Mouse (Mus musculus) heart, embryonic 13.5 days (tissue): Measurements from ENCODE around the gene Pdgfb. TPM values are rescaled to one million over a fixed set of nuclear protein-coding genes. Genes with fewer than 3 reads are reported as not detected.
A peak's percentile ranks its signal among the peaks of the same experiment; 100 is the strongest.

ENCODE experiments used
- ATAC-seq: fragments of 200-750 bp; cut with Nextera tagmentation; 2 replicates; pipeline ENCODE4 v1.8.0; 2017; ENCODE audit warnings: moderate TSS enrichment; ENCODE audit not compliant: insufficient number of reproducible peaks, low FRiP score, low TSS enrichment; ENCODE audit errors: extremely low read depth
- H3K27ac ChIP-seq: fragments of 300-500 bp; sonication (generic); replicated peaks from 2 replicates; pipeline ENCODE4 v1.5.1; 2015; ENCODE audit warnings: moderate library complexity, mild to moderate bottlenecking, inconsistent platforms
- H3K27me3 ChIP-seq: fragments of 300-500 bp; sonication (generic); replicated peaks from 2 replicates; pipeline ENCODE4 v1.6.1; 2015; ENCODE audit warnings: mild to moderate bottlenecking, inconsistent platforms
- H3K36me3 ChIP-seq: fragments of 300-500 bp; sonication (generic); 2 replicates; pipeline ENCODE4 v1.6.1; 2015; ENCODE audit warnings: mild to moderate bottlenecking, inconsistent platforms
- H3K4me1 ChIP-seq: fragments of 300-500 bp; sonication (generic); 2 replicates; pipeline ENCODE4 v1.6.1; 2015; ENCODE audit warnings: inconsistent platforms
- H3K4me2 ChIP-seq: fragments of 300-500 bp; sonication (generic); 2 replicates; pipeline ENCODE4 v1.6.1; 2015; ENCODE audit warnings: inconsistent platforms, mild to moderate bottlenecking, moderate library complexity
- H3K4me3 ChIP-seq: fragments of 300-500 bp; sonication (generic); 2 replicates; pipeline ENCODE4 v1.5.1; 2015; ENCODE audit warnings: moderate library complexity, mild to moderate bottlenecking, inconsistent platforms
- H3K9ac ChIP-seq: fragments of 300-500 bp; sonication (generic); 2 replicates; pipeline ENCODE4 v1.6.1; 2015; ENCODE audit warnings: inconsistent platforms, mild to moderate bottlenecking, moderate library complexity
- H3K9me3 ChIP-seq: fragments of 300-500 bp; sonication (generic); 2 replicates; pipeline ENCODE4 v1.6.1; 2016; ENCODE audit warnings: inconsistent platforms
- WGBS: fragments of 180-500 bp; shearing (Covaris S2); methylation state at CpG from one replicate; pipeline ENCODE4 v1.1.7; 2015; ENCODE audit warnings: mixed read lengths; 5-methylcytosine and 5-hydroxymethylcytosine counted together
- polyA plus RNA-seq: library from polyadenylated mRNA; unstranded; fragments of >200 nt; fragmentation: Nextera tagmentation; extraction: Ambion mirVana; gene quantifications from 2 replicates; pipeline ENCODE4 v1.2.1, GENCODE M21; 2015

Pdgfb gene
- 2.2 and 2.6 TPM in 2 replicates for polyA plus RNA-seq

DNA sequence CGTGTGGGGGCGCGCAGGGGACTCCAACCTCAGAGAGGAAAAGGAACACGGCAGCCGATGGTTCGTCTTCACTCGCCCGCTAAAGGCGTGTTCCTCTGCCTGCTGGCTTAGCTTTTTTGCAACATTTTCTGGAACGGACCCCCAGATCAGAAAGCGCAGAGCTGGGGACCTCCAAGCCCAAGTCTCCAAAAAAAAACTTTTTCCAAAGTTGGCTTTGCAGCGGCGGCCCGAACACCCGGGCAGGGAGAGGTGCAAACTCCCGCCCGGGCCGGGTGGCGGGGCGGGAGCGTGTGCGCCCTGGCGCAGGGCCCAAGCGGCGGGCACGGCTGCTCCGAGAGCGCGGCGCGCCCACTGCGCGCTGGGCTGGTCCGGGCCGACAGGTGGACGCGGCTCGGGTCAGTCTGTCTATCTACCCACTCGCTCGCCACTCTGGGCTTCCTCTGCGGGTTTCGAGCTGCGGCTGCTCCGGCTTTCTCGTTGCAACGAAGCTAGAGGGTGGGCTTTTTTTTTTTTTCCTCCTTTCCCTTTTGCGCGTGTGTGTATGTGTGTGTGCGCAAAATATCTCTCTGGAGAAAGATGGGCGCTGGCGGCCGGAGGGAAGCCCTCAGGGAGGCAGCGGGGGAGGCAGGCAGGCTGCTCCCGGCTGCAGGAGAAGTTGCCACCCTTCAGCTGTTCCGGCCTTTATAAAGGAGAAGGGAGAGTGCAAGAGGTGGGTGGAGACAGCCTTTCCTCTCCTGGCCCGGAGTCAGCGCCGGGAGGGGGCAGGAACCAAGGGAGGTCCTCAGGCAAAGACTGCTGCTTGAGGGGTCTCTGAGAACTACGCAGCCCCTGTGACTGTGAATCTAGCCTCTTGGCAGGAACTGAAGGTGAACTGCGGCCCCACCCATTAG lies at the start of gene Pdgfb:
Gene Pdgfb (minus strand): TSS at position 657 of the 890 bp plus-strand sequence.
- no peaks in the 10 kb centered on the region for H3K36me3 ChIP-seq
- WGBS = 1% methylated on average over 60 of the region's 60 CpGs
- no peak for ATAC-seq
- H3K27ac ChIP-seq = peak within 1 kb of the TSS; percentile 40
- H3K4me1 ChIP-seq = peaks cover 43% of the 10 kb centered on the region
- peak within 1 kb of the TSS; percentile 96 for H3K4me2 ChIP-seq
- no peaks in the 10 kb centered on the region for H3K9me3 ChIP-seq
- peak within 1 kb of the TSS; percentile 85 for H3K9ac ChIP-seq
- H3K4me3 ChIP-seq = peak within 1 kb of the TSS; percentile 67
- peaks cover 76% of the 10 kb centered on the region for H3K27me3 ChIP-seq

DNA sequence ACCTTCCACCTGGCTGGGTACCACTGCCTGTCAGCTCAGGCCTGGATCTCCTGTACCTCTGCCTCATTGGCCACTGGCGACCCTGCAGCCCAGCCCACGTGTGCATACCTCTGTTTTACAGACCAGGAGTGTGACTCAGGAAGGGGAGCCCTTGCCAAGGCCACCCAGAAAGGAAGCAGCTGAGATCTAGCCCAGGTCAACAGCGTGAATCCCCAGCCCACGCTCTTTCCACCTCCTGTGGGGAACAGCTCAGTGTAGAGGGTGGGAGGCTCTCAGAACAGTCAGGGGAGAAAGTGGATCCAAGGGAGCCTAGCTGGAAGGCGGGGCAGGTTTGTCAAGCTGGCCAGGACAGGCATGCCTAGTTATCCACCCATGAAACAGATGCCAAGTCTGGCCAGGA lies 48.0 kb upstream of the Pdgfb start:
- Histone ChIP-seq H3K4me3 (no peak overlapping the region), H3K9me3 (no peaks in the 10 kb centered on the region), H3K27ac (no peak overlapping the region), H3K9ac (no peak overlapping the region), H3K4me2 (no peak overlapping the region), H3K27me3 (no peaks in the 10 kb centered on the region), H3K4me1 (no peaks in the 10 kb centered on the region), H3K36me3 (no peaks in the 10 kb centered on the region)
- no peak for ATAC-seq
- WGBS = 47% methylated on average over 5 of the region's 5 CpGs

GRCm38 (mm10) chr15:80062339-80062738 lies 47.6 kb upstream of the Pdgfb start:
- Histone ChIP-seq H3K27ac (no peak overlapping the region), H3K9me3 (no peaks in the 10 kb centered on the region), H3K4me1 (no peaks in the 10 kb centered on the region), H3K36me3 (no peaks in the 10 kb centered on the region), H3K4me3 (no peak overlapping the region), H3K27me3 (no peaks in the 10 kb centered on the region), H3K9ac (no peak overlapping the region), H3K4me2 (no peak overlapping the region)
- 60% methylated on average over 8 of the region's 9 CpGs for WGBS
- ATAC-seq = no peak

- Histone ChIP-seq H3K27ac (no peak overlapping the region), H3K4me1 (no peaks in the 10 kb centered on the region), H3K9me3 (no peaks in the 10 kb centered on the region), H3K4me3 (no peak overlapping the region), H3K9ac (no peak overlapping the region), H3K4me2 (no peak overlapping the region), H3K27me3 (no peaks in the 10 kb centered on the region), H3K36me3 (no peaks in the 10 kb centered on the region)
- 77% methylated on average over 4 of the region's 4 CpGs for WGBS
- ATAC-seq = no peak
Measured at GRCm38 (mm10) chr15:80061071-80061550, 46.3 kb upstream of the Pdgfb start.

DNA sequence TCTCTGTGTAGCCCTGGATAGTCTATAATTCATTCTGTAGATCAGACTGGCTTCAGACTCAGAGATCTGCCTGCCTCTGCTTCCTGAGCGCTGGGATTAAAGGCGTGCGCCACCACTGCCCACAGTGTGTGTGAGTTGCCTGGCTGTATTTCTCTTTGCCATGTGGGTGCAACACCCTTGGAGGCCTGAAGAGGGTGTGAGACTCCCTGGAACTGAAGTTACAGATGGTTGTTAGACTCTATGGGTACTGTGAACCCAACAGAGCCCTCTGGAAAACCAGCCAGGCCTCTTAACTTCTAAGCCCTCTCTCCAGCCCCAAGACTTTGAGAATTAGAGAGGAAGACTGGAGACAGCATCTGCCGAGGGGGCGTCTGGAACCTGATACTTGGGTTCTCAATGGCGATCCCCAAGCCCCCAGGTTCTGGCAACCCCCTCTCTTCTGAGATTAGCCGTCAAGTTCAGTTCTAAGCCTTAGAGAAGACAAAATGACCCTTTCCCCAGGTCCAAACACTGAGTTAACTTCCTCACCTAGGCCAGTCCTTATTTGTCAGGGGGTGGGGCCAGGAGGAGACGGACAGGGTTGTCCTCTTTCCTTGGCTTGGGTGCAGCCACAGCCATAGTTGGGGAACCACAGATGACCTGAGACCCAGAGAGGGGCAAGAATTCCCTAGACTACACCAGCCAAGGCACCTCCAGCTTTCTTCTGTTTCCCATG lies 45.7 kb upstream of the Pdgfb start:
- H3K9me3 ChIP-seq = no peaks in the 10 kb centered on the region
- H3K9ac ChIP-seq = no peak overlapping the region
- no peak overlapping the region for H3K27ac ChIP-seq
- no peaks in the 10 kb centered on the region for H3K4me1 ChIP-seq
- no peak overlapping the region for H3K4me3 ChIP-seq
- no peaks in the 10 kb centered on the region for H3K36me3 ChIP-seq
- H3K4me2 ChIP-seq = no peak overlapping the region
- no peak for ATAC-seq
- H3K27me3 ChIP-seq = no peaks in the 10 kb centered on the region
- 86% methylated on average over 8 of the region's 8 CpGs for WGBS

DNA sequence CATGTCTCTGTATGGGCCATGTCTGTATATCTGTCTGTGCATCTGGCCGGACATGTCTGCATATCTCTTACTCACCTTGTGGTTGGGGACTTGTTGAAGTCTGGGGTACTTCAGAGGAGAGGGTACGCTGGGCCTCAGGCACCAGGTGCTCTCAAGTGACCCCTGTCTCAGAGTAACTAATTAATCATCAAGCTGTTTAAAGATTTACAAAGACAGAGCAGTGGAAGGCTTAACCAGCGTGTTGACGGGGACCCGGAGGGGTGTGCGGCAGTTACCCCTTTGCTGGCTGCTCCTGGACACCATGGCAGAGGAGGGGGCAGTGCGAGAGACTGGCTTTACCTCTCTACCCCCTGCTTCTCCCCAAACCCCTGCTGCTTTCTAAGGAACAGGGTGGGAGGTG lies 44.8 kb upstream of the Pdgfb start:
- Histone ChIP-seq H3K9ac (no peak overlapping the region), H3K4me3 (no peak overlapping the region), H3K27ac (no peak overlapping the region), H3K36me3 (no peaks in the 10 kb centered on the region), H3K9me3 (no peaks in the 10 kb centered on the region), H3K27me3 (no peaks in the 10 kb centered on the region), H3K4me1 (no peaks in the 10 kb centered on the region), H3K4me2 (no peak overlapping the region)
- 67% methylated on average over 7 of the region's 7 CpGs for WGBS
- ATAC-seq = no peak

DNA sequence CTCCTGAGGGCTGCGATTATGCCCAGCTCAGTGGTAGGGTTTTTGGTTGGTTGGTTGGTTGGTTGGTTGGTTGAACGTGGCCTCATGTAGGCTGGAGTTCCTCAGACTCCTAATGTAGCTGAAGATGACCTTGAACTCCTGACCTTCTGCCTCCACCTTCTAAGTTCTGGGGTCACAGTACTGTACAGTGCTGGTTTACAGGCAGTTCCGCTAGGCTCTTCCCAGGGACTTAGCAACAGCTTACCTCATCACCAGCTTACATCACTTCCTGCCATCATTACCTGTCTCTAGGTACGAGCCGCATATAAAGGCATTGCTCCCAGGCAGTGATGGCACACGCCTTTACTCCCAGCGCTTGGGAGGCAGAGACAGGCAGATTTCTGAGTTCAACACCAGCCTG lies 43.4 kb upstream of the Pdgfb start:
- Histone ChIP-seq H3K27ac (no peak overlapping the region), H3K4me2 (no peak overlapping the region), H3K9ac (no peak overlapping the region), H3K4me1 (peaks cover 13% of the 10 kb centered on the region), H3K36me3 (no peaks in the 10 kb centered on the region), H3K27me3 (no peaks in the 10 kb centered on the region), H3K4me3 (no peak overlapping the region), H3K9me3 (no peaks in the 10 kb centered on the region)
- ATAC-seq = no peak
- 87% methylated on average over 7 of the region's 7 CpGs for WGBS

DNA sequence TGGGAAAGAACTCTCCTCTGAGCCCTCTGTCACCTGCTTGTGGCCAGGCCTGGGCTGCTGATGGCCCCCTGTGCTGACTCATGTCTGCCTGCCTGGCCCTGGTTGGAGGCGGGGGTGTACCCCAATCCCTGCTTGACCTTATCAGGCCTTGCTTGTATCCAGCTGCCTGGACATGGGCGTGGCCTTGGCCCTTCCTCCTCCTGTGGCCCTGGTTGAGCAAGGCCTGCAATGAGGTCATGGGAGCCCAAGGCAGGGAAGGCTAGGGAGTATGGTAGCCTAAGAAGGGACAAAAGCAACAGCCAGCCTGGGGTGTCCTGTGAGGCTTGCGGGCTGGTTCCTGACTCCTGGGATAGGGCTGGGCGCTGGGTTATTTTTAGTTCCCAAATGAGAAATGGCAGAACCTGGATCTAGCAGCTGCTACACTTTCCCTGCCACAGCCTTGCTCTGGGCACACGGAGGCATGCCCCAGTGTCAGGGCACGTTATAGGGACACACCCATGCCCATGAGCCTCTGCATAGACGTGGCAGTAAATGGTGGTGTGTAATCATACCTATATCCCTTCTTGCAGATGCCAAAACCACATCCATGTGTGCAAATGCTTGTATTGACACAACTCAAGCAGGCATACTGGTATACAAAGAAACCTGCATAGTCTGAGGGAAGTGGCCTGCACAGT lies 39.4 kb upstream of the Pdgfb start:
- no peak for ATAC-seq

DNA sequence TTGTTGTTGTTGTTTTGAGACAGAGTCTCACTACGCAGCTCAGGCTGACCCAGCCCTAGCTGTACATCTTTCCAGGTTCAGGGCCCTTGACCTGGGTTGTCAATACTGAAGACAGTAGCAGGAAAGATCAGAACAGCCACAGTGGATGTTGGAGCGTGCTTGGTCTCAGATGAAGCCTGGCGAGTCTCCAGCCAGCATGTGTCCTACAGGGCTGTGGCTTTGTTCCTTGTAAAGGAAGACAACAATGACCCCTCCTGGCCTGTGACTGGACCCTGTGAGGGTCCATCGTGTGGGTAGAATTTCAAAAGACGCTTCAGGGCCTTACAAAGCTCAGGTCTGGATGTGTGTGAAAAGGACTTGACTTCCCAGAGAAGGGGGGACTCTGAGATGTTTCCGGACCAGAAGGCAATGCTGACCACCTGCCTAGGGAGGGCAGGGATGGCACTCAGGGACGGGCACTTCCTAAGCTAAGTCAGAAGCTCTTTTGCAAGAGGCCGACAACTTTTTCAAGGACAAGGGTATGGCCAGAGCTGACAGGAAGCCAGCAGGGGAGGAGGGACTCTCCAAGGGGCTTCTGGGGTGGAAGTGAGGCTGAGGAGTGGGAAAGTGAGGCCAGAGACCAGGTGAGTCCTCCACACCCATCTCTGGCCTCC lies 38.7 kb upstream of the Pdgfb start:
- peak overlapping the region; percentile 4; the same call in 1 of the 2 replicates for H3K9ac ChIP-seq
- peaks cover 26% of the 10 kb centered on the region for H3K4me1 ChIP-seq
- H3K9me3 ChIP-seq = no peaks in the 10 kb centered on the region
- no peak overlapping the region for H3K4me2 ChIP-seq
- H3K4me3 ChIP-seq = no peak overlapping the region
- no peaks in the 10 kb centered on the region for H3K36me3 ChIP-seq
- H3K27ac ChIP-seq = peak overlapping the region; percentile 43; the same call in 1 of the 2 replicates
- no peak for ATAC-seq
- H3K27me3 ChIP-seq = no peaks in the 10 kb centered on the region
- WGBS = 70% methylated on average over 8 of the region's 8 CpGs

More for the DNA sequence above, 39.4 kb upstream of the Pdgfb start:
- Histone ChIP-seq H3K36me3 (no peaks in the 10 kb centered on the region), H3K27ac (peak overlapping the region; percentile 43; the same call in 1 of the 2 replicates), H3K4me2 (no peak overlapping the region), H3K4me3 (no peak overlapping the region), H3K9me3 (no peaks in the 10 kb centered on the region), H3K27me3 (no peaks in the 10 kb centered on the region), H3K4me1 (peaks cover 20% of the 10 kb centered on the region), H3K9ac (peak overlapping the region; percentile 4; the same call in 1 of the 2 replicates)
- 48% methylated on average over 7 of the region's 7 CpGs for WGBS

DNA sequence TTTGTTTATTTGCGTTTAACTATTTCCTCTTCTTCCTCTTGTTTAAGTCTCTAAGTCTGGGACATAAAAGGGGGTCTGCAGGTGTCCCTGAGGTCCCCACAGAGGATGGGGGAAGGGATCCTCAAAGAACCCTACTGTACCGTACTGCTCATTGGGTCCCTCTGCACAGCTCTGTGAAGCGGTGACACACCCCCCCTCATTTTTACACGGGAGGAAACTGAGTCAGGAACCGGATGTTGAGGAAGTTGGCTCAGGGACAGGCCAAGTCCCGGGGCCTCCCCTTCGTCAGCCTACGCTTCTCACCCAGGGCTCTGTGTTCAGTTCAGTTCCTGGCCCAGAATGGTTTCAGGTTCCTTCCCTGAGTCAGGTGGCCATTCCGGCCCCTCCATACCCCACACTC lies 37.0 kb upstream of the Pdgfb start:
- H3K9me3 ChIP-seq = no peaks in the 10 kb centered on the region
- peaks cover 42% of the 10 kb centered on the region for H3K4me1 ChIP-seq
- WGBS = 68% methylated on average over 9 of the region's 9 CpGs
- H3K9ac ChIP-seq = no peak overlapping the region
- no peak overlapping the region for H3K4me3 ChIP-seq
- H3K27me3 ChIP-seq = no peaks in the 10 kb centered on the region
- no peak for ATAC-seq
- H3K4me2 ChIP-seq = no peak overlapping the region
- peak overlapping the region; percentile 33 for H3K27ac ChIP-seq
- no peaks in the 10 kb centered on the region for H3K36me3 ChIP-seq
